Mouse (Mus musculus): ENCODE data around the gene Gm10337.

Gm10337 gene

GRCm38 (mm10) chr15:102499851-102500250 lies 3.7 kb upstream of the Gm10337 start:
- no peak for DNase-seq (ENCODE audit: low spot score)

GRCm38 (mm10) chr15:102500479-102500878 lies 3.0 kb upstream of the Gm10337 start:
- DNase-seq (ENCODE audit: low spot score), result no peak

GRCm38 (mm10) chr15:102501084-102501814 lies 2.3 kb upstream of the Gm10337 start:
- DNase-seq (ENCODE audit: low spot score), result no peak

- DNase-seq (ENCODE audit: low spot score), result no peak
Measured at GRCm38 (mm10) chr15:102502254-102502840, 1.2 kb upstream of the Gm10337 start.

- no peak for DNase-seq (ENCODE audit: low spot score)
Measured at GRCm38 (mm10) chr15:102503924-102504782, 631 bp downstream of the Gm10337 start.

- no peak for DNase-seq (ENCODE audit: low spot score)
Measured at GRCm38 (mm10) chr15:102505073-102505769, 1.7 kb downstream of the Gm10337 start.

- no peak for DNase-seq (ENCODE audit: low spot score)
Measured at GRCm38 (mm10) chr15:102505770-102506463, 2.4 kb downstream of the Gm10337 start.

GRCm38 (mm10) chr15:102506464-102506830 lies 2.9 kb downstream of the Gm10337 start:
- no peak for DNase-seq (ENCODE audit: low spot score)

- DNase-seq (ENCODE audit: low spot score), result no peak
Measured at GRCm38 (mm10) chr15:102506864-102507263, 3.3 kb downstream of the Gm10337 start.

- DNase-seq (ENCODE audit: low spot score), result no peak
Measured at GRCm38 (mm10) chr15:102507561-102507960, 4.0 kb downstream of the Gm10337 start.

GRCm38 (mm10) chr15:102508336-102508735 lies 4.8 kb downstream of the Gm10337 start:
- no peak for DNase-seq (ENCODE audit: low spot score)

GRCm38 (mm10) chr15:102510110-102510509 lies 6.6 kb downstream of the Gm10337 start:
- peak; percentile 55 for DNase-seq (ENCODE audit: low spot score)

GRCm38 (mm10) chr15:102510590-102511284 lies 7.2 kb downstream of the Gm10337 start:
- DNase-seq (ENCODE audit: low spot score), result peak; percentile 98

GRCm38 (mm10) chr15:102511285-102511833 lies 7.8 kb downstream of the Gm10337 start:
- DNase-seq (ENCODE audit: low spot score), result peak; percentile 67

- DNase-seq (ENCODE audit: low spot score), result peak; percentile 64
Measured at GRCm38 (mm10) chr15:102512010-102512409, 8.5 kb downstream of the Gm10337 start.

GRCm38 (mm10) chr15:102512471-102512870 lies 8.9 kb downstream of the Gm10337 start:
- no peak for DNase-seq (ENCODE audit: low spot score)

- DNase-seq (ENCODE audit: low spot score), result no peak
Measured at GRCm38 (mm10) chr15:102513004-102513403, 9.5 kb downstream of the Gm10337 start.

GRCm38 (mm10) chr15:102515261-102515660 lies 11.7 kb downstream of the Gm10337 start:
- no peak for DNase-seq (ENCODE audit: low spot score)

- DNase-seq (ENCODE audit: low spot score), result no peak
Measured at GRCm38 (mm10) chr15:102515791-102516190, 12.3 kb downstream of the Gm10337 start.

GRCm38 (mm10) chr15:102516293-102516692 lies 12.8 kb downstream of the Gm10337 start:
- DNase-seq (ENCODE audit: low spot score), result peak; percentile 61
